Mouse (Mus musculus): Measurements from ENCODE around the gene Cap2. TPM values are rescaled to one million over a fixed set of nuclear protein-coding genes. Genes with fewer than 3 reads are reported as not detected.

The Cap2 gene
- polyA plus RNA-seq, 1 experiment, result 0.16 TPM

- no peak for TF ChIP-seq CEBPB (IDR thresholded peaks at IDR 0.05; ENCODE audit: low read depth)
- TF ChIP-seq FOSL1 (IDR thresholded peaks at IDR 0.05; ENCODE audit: insufficient read depth, low read length, poor library complexity, severe bottlenecking), result no peak
- TF ChIP-seq USF1 (IDR thresholded peaks at IDR 0.05; ENCODE audit: low read depth), result no peak
- TF ChIP-seq CTCF (IDR thresholded peaks at IDR 0.05; ENCODE audit: control insufficient read depth, insufficient read depth, insufficient read length), result no peak
- TF ChIP-seq MYOG (IDR thresholded peaks at IDR 0.05; ENCODE audit: control insufficient read depth, extremely low read depth, insufficient read length), result no peak
- no peak for TF ChIP-seq MYOD1 (IDR thresholded peaks at IDR 0.05; ENCODE audit: control insufficient read depth, insufficient read length, low read depth)
- TF ChIP-seq MAX (IDR thresholded peaks at IDR 0.05), result no peak
- no peaks in the 10 kb centered on the region for H3K79me2 ChIP-seq (ENCODE audit: control insufficient read depth, insufficient read depth)
- H3ac ChIP-seq (ENCODE audit: control insufficient read depth, insufficient read length, low read depth), result no peak overlapping the region
- H3K27me3 ChIP-seq (ENCODE audit: control insufficient read depth, insufficient read depth, insufficient read length), result no peaks in the 10 kb centered on the region
- H3K36me3 ChIP-seq (ENCODE audit: control insufficient read depth, insufficient read depth), result no peaks in the 10 kb centered on the region
- H3K4me3 ChIP-seq (ENCODE audit: insufficient read depth, poor library complexity, severe bottlenecking), result no peak overlapping the region
- no peaks in the 10 kb centered on the region for H3K79me3 ChIP-seq (ENCODE audit: low read depth)
These were observed 99.0 kb downstream of the Cap2 start for GRCm38 (mm10) chr13:46600694-46601093.

- no peak overlapping the region for H3K4me3 ChIP-seq (ENCODE audit: insufficient read depth, poor library complexity, severe bottlenecking)
- H3ac ChIP-seq (ENCODE audit: control insufficient read depth, insufficient read length, low read depth), result no peak overlapping the region
- no peaks in the 10 kb centered on the region for H3K36me3 ChIP-seq (ENCODE audit: control insufficient read depth, insufficient read depth)
- TF ChIP-seq MAX (IDR thresholded peaks at IDR 0.05) (no peak), MYOG (IDR thresholded peaks at IDR 0.05; ENCODE audit: control insufficient read depth, extremely low read depth, insufficient read length) (no peak), MYOD1 (IDR thresholded peaks at IDR 0.05; ENCODE audit: control insufficient read depth, insufficient read length, low read depth) (no peak), USF1 (IDR thresholded peaks at IDR 0.05; ENCODE audit: low read depth) (no peak), CTCF (IDR thresholded peaks at IDR 0.05; ENCODE audit: control insufficient read depth, insufficient read depth, insufficient read length) (no peak), CEBPB (IDR thresholded peaks at IDR 0.05; ENCODE audit: low read depth) (no peak)
- no peaks in the 10 kb centered on the region for H3K79me2 ChIP-seq (ENCODE audit: control insufficient read depth, insufficient read depth)
- H3K27me3 ChIP-seq (ENCODE audit: control insufficient read depth, insufficient read depth, insufficient read length), result no peaks in the 10 kb centered on the region
- H3K79me3 ChIP-seq (ENCODE audit: low read depth), result no peaks in the 10 kb centered on the region
These were observed 99.7 kb downstream of the Cap2 start for GRCm38 (mm10) chr13:46601386-46601785.

- H3K79me3 ChIP-seq (ENCODE audit: low read depth), result no peaks in the 10 kb centered on the region
- no peak overlapping the region for H3ac ChIP-seq (ENCODE audit: control insufficient read depth, insufficient read length, low read depth)
- no peaks in the 10 kb centered on the region for H3K79me2 ChIP-seq (ENCODE audit: control insufficient read depth, insufficient read depth)
- no peaks in the 10 kb centered on the region for H3K27me3 ChIP-seq (ENCODE audit: control insufficient read depth, insufficient read depth, insufficient read length)
- no peak overlapping the region for H3K4me3 ChIP-seq (ENCODE audit: insufficient read depth, poor library complexity, severe bottlenecking)
- TF ChIP-seq CTCF (IDR thresholded peaks at IDR 0.05; ENCODE audit: control insufficient read depth, insufficient read depth, insufficient read length) (no peak), MAX (IDR thresholded peaks at IDR 0.05) (no peak), USF1 (IDR thresholded peaks at IDR 0.05; ENCODE audit: low read depth) (no peak), MYOD1 (IDR thresholded peaks at IDR 0.05; ENCODE audit: control insufficient read depth, insufficient read length, low read depth) (no peak), CEBPB (IDR thresholded peaks at IDR 0.05; ENCODE audit: low read depth) (no peak), MYOG (IDR thresholded peaks at IDR 0.05; ENCODE audit: control insufficient read depth, extremely low read depth, insufficient read length) (no peak), FOSL1 (IDR thresholded peaks at IDR 0.05; ENCODE audit: insufficient read depth, low read length, poor library complexity, severe bottlenecking) (no peak)
- no peaks in the 10 kb centered on the region for H3K36me3 ChIP-seq (ENCODE audit: control insufficient read depth, insufficient read depth)
These were observed 101.0 kb downstream of the Cap2 start for GRCm38 (mm10) chr13:46602674-46603073.

GRCm38 (mm10) chr13:46611033-46611432, 109.4 kb downstream of the Cap2 start:
- no peaks in the 10 kb centered on the region for H3K36me3 ChIP-seq (ENCODE audit: control insufficient read depth, insufficient read depth)
- no peak for TF ChIP-seq MAX (IDR thresholded peaks at IDR 0.05)
- no peak for TF ChIP-seq FOSL1 (IDR thresholded peaks at IDR 0.05; ENCODE audit: insufficient read depth, low read length, poor library complexity, severe bottlenecking)
- TF ChIP-seq MYOG (IDR thresholded peaks at IDR 0.05; ENCODE audit: control insufficient read depth, extremely low read depth, insufficient read length), result no peak
- TF ChIP-seq USF1 (IDR thresholded peaks at IDR 0.05; ENCODE audit: low read depth), result no peak
- no peak for TF ChIP-seq CTCF (IDR thresholded peaks at IDR 0.05; ENCODE audit: control insufficient read depth, insufficient read depth, insufficient read length)
- no peak for TF ChIP-seq MYOD1 (IDR thresholded peaks at IDR 0.05; ENCODE audit: control insufficient read depth, insufficient read length, low read depth)
- TF ChIP-seq CEBPB (IDR thresholded peaks at IDR 0.05; ENCODE audit: low read depth), result no peak

GRCm38 (mm10) chr13:46613694-46614272, 112.1 kb downstream of the Cap2 start:
- H3K27me3 ChIP-seq (ENCODE audit: control insufficient read depth, insufficient read depth, insufficient read length), result no peaks in the 10 kb centered on the region
- TF ChIP-seq MYOG (IDR thresholded peaks at IDR 0.05; ENCODE audit: control insufficient read depth, extremely low read depth, insufficient read length) (no peak), FOSL1 (IDR thresholded peaks at IDR 0.05; ENCODE audit: insufficient read depth, low read length, poor library complexity, severe bottlenecking) (no peak), USF1 (IDR thresholded peaks at IDR 0.05; ENCODE audit: low read depth) (no peak), CTCF (IDR thresholded peaks at IDR 0.05; ENCODE audit: control insufficient read depth, insufficient read depth, insufficient read length) (no peak), CEBPB (IDR thresholded peaks at IDR 0.05; ENCODE audit: low read depth) (no peak), MYOD1 (IDR thresholded peaks at IDR 0.05; ENCODE audit: control insufficient read depth, insufficient read length, low read depth) (no peak), MAX (IDR thresholded peaks at IDR 0.05) (no peak)
- no peaks in the 10 kb centered on the region for H3K79me2 ChIP-seq (ENCODE audit: control insufficient read depth, insufficient read depth)
- H3ac ChIP-seq (ENCODE audit: control insufficient read depth, insufficient read length, low read depth), result no peak overlapping the region
- no peaks in the 10 kb centered on the region for H3K79me3 ChIP-seq (ENCODE audit: low read depth)
- H3K4me3 ChIP-seq (ENCODE audit: insufficient read depth, poor library complexity, severe bottlenecking), result no peak overlapping the region
- no peaks in the 10 kb centered on the region for H3K36me3 ChIP-seq (ENCODE audit: control insufficient read depth, insufficient read depth)

More at GRCm38 (mm10) chr13:46611033-46611432, 109.4 kb downstream of the Cap2 start:
- Histone ChIP-seq H3K4me3 (ENCODE audit: insufficient read depth, poor library complexity, severe bottlenecking) (no peak overlapping the region), H3K79me3 (ENCODE audit: low read depth) (no peaks in the 10 kb centered on the region), H3ac (ENCODE audit: control insufficient read depth, insufficient read length, low read depth) (no peak overlapping the region), H3K27me3 (ENCODE audit: control insufficient read depth, insufficient read depth, insufficient read length) (no peaks in the 10 kb centered on the region), H3K79me2 (ENCODE audit: control insufficient read depth, insufficient read depth) (no peaks in the 10 kb centered on the region)

Data from C2C12 (cell line).